Mouse (Mus musculus) kidney, postnatal 10 days (tissue): Measurements from ENCODE around the gene Polr2e.

Source experiments
- DNase-seq: peaks from one replicate; pipeline ENCODE4 v3.0.0; 2021; ENCODE audit warnings: mixed read lengths

The Polr2e gene

DNA sequence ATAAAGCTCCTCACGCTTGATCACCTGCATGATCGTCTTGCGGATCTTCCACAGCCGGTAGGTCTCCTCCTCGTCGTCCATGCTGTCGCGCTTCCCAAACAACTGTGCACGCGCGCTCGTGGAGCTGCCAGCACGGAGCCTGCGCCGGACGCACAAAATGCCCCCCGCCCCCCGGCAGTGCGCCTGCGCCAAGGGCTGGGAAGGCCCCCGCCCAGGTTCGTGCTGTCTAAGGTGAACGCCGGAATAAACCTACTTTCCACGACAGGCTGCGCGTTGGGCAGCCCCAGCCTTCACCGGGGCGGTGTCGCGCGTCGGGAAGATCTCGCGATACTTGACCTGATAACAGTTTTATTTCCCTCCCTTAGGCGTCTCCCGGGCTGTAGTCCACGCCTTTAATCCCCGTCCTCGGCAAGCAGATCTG, at the start of gene Polr2e:
Gene Polr2e (minus strand): TSS at position 237 of the 421 bp plus-strand sequence.
- peak; percentile 97 for DNase-seq

DNA sequence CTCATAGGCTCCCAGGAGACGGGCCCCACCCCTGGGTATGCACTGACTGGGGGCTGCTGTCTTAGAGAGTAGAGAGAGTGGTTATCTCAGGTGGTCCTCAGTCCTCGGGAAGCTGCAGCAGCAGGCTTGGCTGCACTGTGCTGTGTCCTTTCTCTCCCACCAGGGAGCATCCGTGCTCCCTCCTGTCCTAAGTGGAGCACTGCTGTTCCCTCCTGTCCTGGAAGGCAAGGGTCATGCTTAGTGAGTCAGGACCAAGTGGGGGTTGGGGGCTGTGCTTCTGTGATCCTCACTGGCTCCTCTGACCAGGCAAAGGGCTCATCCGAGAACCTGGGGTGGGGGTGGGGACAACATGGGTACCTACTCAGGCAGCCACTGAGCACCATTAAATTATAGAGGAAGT, 49.6 kb upstream of the Polr2e start:
- DNase-seq: peak; percentile 49

DNA sequence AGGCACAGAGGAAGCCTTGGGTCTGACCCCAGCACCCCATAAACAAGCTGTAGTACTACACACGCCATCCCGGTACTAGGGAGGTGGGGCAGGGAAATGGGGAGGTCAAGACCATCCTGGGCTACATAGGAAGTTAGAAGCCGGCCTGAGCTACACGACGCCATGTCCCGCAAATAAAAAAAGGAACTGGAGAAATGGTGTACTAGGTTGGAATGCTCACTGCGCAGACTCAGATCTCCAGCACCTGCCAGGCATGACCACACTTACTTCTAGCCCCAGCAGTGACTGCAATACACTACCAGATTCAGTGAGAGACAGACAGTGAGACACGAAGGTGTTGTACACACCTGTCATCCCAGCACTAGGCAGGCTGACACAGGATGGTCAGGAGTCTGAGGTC, 47.9 kb upstream of the Polr2e start:
- no peak for DNase-seq

DNA sequence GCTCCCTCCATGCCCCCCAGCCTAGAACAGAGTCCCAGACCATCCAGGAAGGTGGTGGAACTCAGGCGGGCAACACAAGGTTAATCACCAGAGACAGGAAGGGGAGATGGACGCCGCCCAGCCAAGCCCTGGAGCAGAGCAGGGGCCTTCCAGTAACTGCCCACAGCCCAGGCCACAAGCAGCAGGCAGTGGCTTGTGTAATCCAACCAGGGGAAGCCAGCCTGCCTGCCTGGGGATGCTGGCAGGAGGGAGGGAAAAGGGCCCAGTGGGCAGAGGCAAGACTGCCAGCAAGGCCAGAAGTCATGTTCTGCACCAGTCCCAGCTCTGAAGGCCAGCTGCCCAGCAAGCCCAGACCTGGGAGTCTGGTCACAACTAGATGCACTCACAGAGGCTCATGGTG, 47.3 kb upstream of the Polr2e start:
- peak; percentile 50 for DNase-seq

DNA sequence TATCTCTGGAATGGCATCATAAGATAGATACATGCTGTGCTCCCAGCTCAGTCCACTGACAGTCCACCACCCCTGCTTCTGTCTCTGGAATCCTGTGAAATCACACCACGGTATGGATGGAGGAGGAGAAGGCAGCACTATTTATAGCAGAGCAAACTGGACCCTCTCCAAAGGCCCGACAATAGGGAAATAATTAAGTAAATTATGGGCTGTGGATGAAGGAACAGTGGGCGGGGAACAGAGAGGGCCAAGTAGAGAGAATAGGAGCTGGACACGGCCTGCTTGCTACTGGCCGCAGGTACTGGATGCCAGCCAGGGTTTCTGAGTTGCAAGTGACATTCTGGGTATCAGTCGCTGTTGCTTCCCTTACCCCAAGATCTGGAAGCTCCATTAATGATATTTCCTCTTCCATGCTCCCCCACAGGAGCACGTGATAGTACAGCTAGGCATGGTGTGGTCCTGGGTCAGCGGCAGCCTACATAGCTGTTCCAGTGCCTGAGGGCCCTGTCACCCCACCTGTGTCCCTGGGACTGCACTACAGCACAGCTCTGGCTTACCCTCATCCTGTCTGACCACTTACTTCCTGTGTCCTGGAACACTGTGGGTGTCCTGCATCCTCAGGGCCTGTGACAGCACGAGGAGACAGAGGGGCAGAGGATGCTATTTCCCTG, 45.4 kb upstream of the Polr2e start:
- peak; percentile 72 for DNase-seq

DNA sequence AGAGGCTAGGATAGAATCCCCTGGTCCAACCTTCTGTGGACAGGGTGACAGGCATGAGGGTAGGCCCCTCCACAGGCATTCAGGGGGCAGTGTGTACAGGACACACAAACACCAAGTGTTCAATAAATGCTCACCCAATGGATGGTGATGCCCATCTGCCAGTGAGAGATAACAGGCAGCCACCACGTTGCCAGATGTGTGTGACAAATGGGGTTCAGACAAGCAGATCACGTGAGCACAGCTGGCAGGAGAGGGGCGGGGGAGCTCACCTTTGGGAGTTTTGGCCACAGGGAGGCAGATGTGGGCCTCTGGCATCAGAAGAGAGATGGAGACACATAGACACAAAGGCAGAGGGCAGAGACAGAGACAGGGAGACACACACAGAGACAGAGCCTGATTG, 41.5 kb upstream of the Polr2e start:
- no peak for DNase-seq

DNA sequence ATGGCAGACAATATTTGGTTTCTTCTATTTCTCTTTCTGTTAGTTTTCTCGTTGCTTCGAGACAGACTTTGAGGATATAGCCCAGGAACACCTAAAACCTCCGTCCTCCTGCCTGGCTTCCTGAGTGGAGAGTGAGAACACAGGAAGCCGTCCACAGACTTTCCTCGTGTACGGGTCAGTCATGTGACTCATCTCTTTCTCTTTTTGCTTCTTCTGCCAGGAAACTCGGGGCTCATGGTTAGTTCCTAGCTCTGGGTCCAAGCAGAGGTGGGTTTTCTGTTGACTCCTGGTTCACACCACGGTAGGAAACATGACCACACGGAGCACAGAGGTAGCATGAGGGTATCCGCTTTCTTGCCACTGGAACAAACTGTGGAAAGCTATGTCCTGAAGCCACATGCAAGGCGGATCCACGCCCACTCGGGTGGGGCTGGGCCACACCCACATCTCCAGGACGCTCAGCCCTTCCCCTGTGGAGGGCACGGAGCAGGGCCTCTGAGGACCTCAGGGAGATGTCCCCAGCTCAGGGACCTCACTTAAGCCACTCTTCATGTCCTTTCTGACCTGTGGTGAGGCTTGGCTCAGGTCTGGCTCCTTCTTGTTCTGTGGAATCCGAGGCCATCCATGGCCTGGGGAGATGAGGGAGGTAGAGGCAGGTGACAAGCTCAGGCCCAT, 40.9 kb upstream of the Polr2e start:
- no peak for DNase-seq

DNA sequence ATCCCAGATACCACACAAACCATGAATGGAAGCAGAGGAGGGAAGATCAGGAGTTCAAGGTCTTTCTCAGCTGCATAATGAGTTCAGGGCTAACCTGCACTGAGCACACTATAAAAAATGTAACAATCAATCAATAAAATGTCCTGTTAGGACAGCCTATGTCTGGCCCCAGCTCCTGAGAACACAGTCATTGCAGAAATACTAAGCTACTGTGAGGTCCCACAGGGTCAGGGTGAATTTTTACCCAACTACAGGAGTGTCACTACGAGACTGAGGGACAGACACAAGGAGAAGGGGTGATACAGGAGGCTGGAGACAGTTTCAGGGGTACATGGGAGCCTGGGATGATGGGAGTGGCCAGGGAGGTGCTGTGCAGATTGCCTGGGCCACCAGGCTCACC, 38.8 kb upstream of the Polr2e start:
- DNase-seq: no peak

DNA sequence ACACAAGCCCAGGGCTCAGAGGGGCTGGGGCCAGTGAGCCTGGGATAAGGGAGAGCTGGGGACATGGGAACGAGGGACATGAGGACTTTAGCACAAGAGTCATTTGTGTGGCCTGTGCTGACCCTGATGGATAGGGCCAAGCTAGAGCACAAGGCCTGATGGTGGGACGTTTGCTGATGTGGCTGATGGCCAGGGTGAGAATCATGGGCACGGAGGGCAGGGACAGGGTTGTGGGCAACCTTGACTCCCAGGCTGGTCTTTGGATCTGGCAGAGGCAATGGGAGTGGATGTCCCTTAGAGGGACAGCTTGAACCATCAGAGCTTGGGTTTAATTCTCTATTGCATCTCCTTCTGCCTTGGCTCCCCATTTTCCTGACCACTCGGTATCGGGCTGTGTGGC, 37.7 kb upstream of the Polr2e start:
- no peak for DNase-seq

DNA sequence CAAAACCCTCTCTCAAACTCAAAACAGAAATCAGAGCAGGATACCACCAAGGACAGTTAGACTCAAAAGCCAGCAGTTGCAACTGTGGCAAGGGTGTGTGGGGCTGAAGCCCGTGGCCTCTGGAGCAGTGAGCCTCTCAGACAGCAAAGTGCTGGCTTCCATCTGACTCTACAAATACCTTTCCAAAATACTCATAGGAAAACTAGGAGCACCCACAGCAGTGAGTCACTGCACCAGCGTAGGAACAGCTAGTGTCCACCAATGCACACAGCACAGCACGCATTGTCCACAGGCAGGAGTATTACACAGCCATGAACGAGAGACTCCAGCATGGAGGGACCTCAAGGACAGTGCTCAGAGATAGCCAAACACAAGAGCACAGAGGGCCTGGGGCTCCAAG, 36.8 kb upstream of the Polr2e start:
- DNase-seq: no peak

DNA sequence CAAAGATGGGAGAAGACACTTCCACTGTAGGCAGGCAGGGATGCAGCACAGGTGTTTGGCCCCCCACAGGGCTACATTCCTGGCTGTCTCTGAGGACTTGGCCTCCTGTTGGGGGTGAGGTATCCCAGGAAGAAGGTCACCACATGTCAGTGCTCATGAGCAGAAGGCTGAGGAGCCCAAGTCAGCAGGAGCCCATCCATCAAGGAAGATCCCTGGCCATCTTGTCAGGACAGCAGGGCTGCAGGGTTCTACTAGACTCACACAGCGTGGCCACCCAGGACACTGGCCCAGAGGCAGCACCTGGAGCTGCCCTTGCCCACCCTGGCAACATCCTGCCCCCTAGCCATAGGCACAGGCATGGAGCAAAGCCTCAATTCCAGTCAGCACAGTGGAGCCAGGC, 36.3 kb upstream of the Polr2e start:
- DNase-seq: no peak

DNA sequence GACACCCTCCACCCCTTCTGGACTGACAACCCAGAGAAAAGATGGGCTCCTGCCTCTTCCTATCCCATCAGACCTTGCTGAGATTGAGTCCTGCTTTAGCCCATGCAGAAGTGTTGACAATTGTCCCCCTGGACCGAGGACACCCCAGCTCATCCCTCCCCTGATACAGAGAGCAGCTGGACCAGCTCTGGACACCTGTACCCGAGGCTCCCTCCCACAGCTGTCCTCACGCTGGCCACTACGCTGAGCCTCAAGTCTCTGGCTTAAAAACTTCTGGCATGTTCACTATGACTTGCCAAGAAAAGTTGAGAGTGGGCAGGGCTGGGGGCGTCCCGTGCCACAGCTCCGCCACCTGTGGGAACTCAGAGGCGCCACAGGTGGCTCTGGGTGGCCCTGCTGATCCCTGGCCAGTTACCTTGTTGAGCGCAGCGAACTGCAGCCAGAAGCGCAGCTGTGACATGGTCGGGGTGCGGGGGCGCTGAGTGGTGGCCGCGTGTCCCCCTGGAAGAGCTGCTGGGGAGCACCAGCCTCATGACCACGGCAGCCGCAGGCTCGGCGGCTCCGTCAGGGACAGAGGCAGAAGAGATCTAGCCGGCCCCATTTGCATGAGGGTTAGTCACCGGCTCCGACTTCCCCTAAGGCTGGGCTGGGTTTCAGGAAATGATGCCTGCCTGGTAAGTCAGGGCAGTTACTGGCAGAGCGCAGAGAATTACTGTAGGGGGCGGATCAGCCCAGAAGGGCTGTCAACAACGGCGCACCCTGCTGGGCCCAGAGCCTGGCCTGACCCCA, 35.4 kb upstream of the Polr2e start:
- DNase-seq: peak; percentile 79

DNA sequence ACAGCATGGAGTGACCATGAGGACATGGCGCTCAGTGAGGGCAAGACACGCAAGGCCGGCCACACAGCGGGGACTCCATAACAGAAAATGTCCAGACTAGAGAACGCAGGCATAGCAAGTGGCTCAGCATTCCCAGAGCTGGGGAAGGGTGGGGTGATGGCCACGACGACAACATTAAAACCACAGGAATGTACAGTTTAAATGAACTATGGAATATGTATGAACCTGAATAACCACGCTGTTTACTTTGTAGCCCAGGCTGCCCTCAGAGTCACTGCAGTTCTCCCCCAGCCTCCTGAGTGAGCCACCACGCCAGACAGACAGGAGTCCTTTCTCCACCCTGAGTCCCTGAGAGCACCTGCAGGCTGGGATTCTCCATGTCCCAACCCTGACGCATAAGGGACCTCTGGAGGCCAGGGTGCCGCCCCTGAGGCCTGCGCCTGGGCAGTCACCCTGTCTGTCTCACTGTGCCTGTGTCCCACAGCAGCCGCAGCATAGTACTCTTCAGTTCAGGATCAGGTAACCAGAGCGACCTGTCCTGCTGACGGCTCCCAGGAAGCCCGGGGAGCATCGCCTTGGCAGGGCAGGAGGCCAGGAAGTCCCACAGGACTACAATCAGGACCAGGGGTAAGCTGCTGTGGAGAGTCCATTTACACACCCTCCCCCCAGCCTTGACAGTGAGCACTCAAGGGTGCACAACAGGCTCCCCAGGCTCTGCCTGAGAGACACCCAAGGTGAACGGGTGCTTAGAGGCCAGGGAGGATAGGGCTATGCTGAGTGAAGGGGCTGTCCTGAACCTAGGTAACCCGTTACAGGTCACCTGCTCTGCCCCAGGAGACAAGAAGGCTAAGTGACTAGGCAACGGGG, 33.3 kb upstream of the Polr2e start:
- no peak for DNase-seq

DNA sequence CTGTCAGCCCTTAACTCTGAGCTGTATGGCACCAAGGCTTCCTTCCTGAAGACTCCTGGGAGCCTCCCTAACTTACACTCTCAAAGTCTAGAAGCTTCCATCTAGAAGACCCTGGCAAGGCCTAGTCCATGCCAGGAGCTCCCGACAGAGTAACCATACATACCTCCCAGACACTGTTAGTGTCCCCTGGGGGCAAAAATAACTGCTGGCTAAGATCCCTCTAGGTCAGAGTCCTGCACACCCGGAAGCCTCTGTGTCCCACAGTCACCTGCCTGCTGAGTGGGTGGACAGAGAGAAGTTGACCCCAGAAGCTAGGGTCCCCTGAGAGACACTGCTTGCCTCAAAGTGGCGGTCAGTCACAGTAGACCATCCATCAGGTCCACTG, 31.9 kb upstream of the Polr2e start:
- DNase-seq: no peak

DNA sequence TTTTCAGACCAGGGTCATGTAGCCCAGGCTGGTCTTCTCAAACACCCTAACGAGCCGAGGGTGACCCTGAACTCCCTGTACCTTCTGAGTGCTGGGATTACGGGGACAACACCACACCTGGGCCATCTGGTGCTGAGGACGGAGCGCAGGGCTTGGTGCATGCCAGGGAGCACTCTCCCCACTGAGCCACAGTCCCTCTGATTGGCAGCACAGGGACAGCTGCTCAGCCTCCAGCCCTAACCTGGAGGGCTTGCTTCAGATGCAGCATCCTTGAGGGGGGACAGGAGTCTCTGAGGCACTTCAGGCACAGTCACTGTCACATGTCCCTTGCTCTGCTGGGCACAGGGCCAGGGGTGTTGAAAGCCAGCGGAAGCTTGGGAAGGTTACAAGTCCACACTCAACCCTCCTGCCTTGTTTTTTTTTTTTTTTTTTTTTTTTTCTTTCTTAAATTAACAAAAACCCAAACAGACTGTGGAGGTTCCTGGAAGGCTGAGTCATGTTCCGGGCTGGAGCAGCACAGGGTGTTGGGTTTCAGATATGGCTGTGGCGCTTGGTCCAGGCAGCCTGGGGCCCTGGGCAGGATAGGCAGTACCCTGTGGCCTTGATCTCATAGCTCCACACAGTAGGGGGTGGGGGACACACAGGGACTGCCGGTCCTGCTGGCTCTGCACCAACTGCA, 31.4 kb upstream of the Polr2e start:
- DNase-seq: peak; percentile 92

DNA sequence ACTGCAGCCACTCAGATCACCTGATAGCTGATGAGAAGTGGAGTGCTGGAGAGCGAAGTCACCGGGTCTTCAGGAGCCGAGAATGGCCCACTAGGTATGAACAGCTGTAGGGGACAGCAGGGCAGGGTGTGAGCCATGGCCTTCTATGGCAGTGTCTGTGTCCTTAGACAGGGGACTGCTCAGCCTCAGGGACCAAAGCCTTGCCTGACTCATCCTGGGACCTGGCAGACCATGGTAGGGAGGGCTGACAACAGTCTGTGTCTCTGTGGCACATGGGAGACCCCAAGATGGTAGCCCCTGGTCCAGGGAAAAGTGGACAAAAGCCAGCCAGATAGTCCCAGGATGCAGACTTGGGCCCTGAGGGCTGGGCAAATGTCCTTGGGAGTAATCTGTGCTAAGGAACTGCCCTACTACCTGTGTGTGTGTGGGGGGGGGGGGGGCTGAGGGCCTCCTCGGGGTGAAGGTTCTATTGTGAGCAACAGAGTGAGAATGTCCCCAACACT, 30.4 kb upstream of the Polr2e start:
- DNase-seq: no peak

DNA sequence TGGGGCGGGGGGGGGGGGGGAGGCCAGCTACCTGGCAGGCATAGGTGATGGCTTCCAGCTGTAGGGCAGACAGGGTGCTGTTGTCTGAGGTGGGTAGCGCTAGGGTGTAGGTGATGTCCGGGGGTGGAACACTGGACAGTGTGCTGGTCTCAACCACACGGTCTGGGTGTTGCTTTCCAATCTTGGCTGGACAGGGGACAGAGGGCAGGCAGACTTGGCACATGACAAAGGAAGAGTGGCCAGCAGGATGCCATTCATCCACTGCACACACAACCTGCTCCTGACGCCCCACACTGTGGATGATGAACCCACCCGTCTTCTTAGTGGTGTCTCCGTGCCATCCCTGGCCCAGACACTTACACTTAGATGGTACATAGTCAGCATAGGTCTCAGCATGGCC, 29.7 kb upstream of the Polr2e start:
- DNase-seq: no peak

DNA sequence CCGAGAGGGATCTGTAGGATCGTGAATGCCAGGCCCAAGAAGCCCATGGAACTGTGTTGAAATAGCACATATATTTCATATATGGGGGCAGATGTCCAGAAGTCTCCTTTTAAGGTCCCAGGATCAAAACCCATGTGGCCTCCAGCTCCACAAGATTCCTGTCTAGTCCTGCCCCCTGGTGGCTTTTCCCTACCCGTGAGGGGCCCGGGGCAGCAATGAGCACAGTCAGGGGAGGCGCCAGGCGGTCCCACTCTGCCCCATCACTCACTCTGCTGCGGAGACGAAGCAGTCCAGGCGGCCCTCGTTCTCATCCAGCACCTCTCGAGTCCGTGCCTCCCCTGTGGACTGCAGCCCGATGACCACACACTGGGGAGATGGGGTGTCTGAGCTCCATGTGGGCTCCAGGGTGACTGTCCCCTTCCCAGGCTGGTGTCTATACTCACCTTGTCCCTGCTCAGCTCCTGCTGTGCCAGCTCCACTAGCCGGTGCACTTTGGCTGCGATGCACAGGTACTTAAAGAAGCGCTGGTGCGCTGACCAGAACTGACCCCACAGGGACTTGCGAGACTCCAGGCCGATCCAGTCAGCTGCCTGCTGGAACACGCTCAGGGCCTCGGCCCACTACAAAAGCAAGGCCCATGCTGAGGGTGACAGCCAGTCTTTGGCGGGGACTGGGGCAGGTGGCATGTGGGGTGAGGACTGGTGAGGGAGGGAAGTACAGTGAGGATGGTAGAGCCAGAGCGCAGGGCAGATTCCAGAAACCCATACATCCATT, 24.5 kb upstream of the Polr2e start:
- no peak for DNase-seq

DNA sequence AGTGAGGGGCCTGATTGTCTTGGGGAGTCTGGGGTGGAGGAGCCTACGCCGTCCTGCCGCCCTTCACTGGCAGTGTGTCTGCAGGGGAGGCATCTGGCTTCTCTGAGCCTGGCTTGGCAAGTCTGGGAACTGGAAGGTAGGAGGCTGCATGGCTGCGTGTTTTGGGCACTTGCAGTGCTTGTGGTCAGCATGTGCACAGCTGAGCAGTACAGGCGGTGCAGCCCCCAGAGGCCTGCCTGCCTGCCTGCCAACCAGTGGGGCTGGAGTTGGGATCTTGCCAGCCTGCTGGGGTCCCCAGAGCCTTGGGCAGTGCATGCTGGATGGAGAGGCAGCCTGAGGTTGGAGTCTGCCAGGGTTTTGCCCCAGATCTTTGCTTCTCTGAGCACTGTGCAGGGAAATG, 23.5 kb upstream of the Polr2e start:
- DNase-seq: no peak

DNA sequence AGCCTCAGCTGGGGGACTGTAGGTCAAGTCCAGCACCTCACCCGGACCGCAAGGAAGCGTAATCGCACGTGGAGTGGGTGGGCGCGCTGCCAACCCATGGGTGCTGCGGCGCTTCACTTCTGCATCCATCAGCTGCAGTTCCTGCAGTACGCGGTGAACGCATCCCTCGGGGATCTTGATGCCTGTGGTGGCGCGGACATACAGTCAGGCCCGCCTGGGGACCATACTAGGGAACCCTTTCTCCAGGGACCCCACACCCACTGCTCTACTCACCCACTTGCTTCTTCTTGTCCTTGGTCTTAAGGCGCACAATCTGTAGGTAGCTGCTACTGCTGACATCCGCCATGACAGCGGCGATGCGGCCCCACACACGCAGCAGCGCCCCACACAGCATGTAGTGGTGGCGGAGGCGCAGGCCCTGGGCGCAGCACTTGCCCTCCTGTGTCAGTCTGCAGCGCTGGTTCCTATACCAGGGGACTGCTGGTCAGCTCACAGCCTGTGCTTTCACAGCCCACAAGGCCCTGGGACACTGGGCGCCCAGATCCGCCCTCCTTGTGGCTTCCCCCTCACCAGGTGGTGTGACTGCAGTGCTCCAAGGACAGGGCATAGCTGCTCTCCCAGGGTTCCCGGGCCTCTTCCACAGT, 18.2 kb upstream of the Polr2e start:
- DNase-seq: peak; percentile 60
